Mouse (Mus musculus) forebrain, embryonic 10.5 days (tissue): Measurements from ENCODE around the gene Mob1b. TPM values are rescaled to one million over a fixed set of nuclear protein-coding genes. Genes with fewer than 3 reads are reported as not detected.
A peak's percentile ranks its signal among the peaks of the same experiment; 100 is the strongest.
"Not testable (repeated sequence)": the region's sequence is repeated elsewhere in the genome, so short reads cannot be mapped to it uniquely, and the experiment has no call there.

ENCODE experiments used
- DNase-seq: peaks from one replicate; pipeline ENCODE4 v3.0.0-alpha.2; 2017; ENCODE audit warnings: low spot score; ENCODE audit errors: extremely low spot score
- H3K27ac ChIP-seq: fragments of 300-500 bp; sonication (generic); 2 replicates; pipeline ENCODE4 v1.5.1; 2016; ENCODE audit warnings: mild to moderate bottlenecking
- H3K27me3 ChIP-seq: fragments of 300-500 bp; sonication (generic); 2 replicates; pipeline ENCODE4 v1.6.1; 2016; ENCODE audit warnings: mild to moderate bottlenecking; ENCODE audit not compliant: poor library complexity, severe bottlenecking
- H3K36me3 ChIP-seq: fragments of 300-500 bp; sonication (generic); replicated peaks from 2 replicates; pipeline ENCODE4 v1.6.1; 2016; ENCODE audit warnings: mild to moderate bottlenecking, moderate library complexity
- H3K4me1 ChIP-seq: fragments of 300-500 bp; sonication (generic); 2 replicates; pipeline ENCODE4 v1.6.1; 2016
- H3K4me3 ChIP-seq: fragments of 300-500 bp; sonication (generic); 2 replicates; pipeline ENCODE4 v1.5.1; 2016; ENCODE audit warnings: mild to moderate bottlenecking, moderate library complexity
- H3K9me3 ChIP-seq: fragments of 300-500 bp; sonication (generic); 2 replicates; pipeline ENCODE4 v1.6.1; 2016; ENCODE audit warnings: mild to moderate bottlenecking, moderate library complexity
- WGBS: fragments of 180-500 bp; shearing (Covaris S2); methylation state at CpG from one replicate; pipeline ENCODE4 v1.1.7; 2016; 5-methylcytosine and 5-hydroxymethylcytosine counted together
- polyA plus RNA-seq: library from polyadenylated mRNA; unstranded; fragments of >200 nt; fragmentation: Nextera tagmentation; extraction: Ambion mirVana; gene quantifications from 2 replicates; pipeline ENCODE4 v1.2.1, GENCODE M21; 2016

Gene Mob1b
- polyA plus RNA-seq, 1 experiment from 2014 or later, result 14.9 TPM

DNA sequence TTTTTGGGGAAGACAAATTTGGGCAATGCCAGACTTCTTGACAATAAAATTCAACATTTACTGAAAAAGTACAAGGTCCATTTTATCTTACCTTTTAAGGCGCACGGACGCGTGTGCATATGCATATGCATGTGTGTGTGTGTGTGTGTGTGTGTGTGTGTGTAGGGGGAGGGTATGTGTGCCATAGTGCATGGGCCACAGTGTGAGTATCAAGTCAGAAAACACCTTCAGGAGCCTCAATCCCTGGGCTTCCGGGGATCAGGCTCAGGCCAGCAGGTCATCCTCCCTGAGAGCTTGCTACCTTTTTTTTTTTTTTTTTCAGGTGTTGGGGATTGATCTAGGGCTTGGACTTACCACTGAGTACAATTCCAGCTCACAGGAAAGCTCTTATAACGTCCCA lies 8.3 kb upstream of the Mob1b start:
- H3K4me1 ChIP-seq, result peaks cover 25% of the 10 kb centered on the region
- 69% methylated on average over 6 of the region's 6 CpGs for WGBS
- no peak for DNase-seq
- no peaks in the 10 kb centered on the region; the same call in 1 of the 2 replicates for H3K9me3 ChIP-seq
- H3K4me3 ChIP-seq, result no peak overlapping the region
- H3K36me3 ChIP-seq, result no peaks in the 10 kb centered on the region
- H3K27ac ChIP-seq, result no peak overlapping the region
- no peaks in the 10 kb centered on the region for H3K27me3 ChIP-seq

DNA sequence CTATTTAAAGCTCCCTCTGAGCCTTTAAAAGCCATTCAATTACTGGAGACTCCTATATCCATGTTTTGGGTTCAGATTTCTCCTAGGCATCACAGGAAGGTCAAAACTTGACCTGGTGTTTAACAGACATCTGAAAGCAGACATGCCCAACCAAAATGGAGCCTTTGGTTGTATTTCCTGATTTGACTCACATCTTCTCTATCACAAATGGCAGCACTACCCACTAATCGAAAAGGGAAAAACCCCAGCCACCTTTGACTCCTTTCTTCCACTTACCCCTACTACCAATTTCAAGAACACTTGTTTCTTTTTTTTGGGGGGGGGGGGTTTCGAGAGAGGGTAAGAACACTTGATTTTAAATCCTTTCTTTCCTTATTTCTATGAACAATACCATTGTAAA lies 3.7 kb upstream of the Mob1b start:
- H3K4me1 ChIP-seq, result peaks cover 21% of the 10 kb centered on the region
- H3K27ac ChIP-seq, result no peak overlapping the region
- no peaks in the 10 kb centered on the region for H3K27me3 ChIP-seq
- no peak for DNase-seq
- no peak overlapping the region for H3K4me3 ChIP-seq
- H3K9me3 ChIP-seq, result no peaks in the 10 kb centered on the region
- no peaks in the 10 kb centered on the region for H3K36me3 ChIP-seq
- WGBS, result 82% methylated on average over 2 of the region's 2 CpGs

DNA sequence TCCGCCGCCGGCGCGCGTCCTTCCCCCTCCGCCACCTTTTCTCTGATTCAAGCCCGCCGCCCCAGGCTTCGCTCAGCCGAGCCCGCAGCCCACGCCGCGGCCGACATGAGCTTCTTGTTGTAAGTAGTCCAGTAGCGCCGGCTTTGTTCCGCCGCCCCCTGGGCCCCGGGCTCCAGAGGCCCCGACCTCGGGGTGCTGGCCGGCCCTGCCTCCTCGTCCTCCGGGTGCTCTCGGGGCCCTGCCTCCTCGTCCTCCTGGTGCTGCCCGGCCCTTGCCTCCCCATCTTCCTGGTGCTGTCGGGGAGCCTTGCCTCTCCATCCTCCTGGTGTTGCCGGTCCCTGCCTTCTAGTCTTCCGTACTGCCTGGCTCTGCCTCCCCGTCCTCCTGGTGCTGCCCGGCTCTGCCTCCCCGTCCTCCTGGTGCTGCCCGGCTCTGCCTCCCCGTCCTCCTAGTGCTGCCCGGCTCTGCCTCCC lies 384 bp downstream of the Mob1b start:
- DNase-seq, result no peak
- H3K9me3 ChIP-seq, result no peaks in the 10 kb centered on the region
- H3K4me3 ChIP-seq, result peak overlapping the region; percentile 95
- H3K27ac ChIP-seq, result peak overlapping the region; percentile 96
- no peaks in the 10 kb centered on the region for H3K27me3 ChIP-seq
- peaks cover 29% of the 10 kb centered on the region for H3K4me1 ChIP-seq
- H3K36me3 ChIP-seq, result peaks cover 13% of the 10 kb centered on the region
- WGBS, result under 1% methylated on average over 38 of the region's 38 CpGs

DNA sequence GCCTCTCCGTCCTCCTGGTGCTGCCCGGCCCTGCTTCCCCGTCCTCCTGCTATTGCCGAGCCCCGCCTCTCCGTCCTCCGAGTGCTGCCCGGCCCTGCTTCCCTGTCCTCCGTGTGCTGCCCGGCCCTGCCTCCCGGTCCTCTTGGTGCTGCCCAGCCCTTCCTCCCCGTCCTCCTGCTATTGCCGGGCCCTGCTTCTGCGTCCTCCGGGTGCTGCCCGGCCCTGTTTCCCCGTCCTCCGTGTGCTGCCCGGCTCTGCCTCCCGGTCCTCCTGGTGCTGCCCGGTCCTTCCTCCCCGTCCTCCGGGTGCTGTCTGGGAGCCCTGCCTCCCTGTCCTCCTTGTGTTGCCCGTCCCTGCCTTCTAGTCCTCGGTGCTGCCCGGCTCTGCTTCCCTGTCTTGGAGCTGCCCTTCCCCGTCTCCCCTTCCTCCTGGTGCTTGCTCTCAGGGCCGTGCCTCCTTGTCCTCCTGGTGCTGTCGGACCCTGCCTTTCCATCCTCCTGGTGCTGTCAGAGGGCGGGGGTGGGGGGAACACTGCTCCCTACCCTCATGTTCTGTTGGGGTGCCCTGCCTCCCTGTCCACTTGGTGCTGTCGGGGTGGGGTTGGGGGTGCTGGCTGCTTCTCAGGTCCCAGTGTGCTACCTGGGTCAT lies 1.0 kb downstream of the Mob1b start:
- H3K27ac ChIP-seq, result peak overlapping the region; percentile 96
- peaks cover 29% of the 10 kb centered on the region for H3K4me1 ChIP-seq
- peak; percentile 34 for DNase-seq
- H3K27me3 ChIP-seq, result no peaks in the 10 kb centered on the region
- peaks cover 14% of the 10 kb centered on the region for H3K36me3 ChIP-seq
- H3K9me3 ChIP-seq, result no peaks in the 10 kb centered on the region
- WGBS, result 3% methylated on average over 31 of the region's 31 CpGs
- H3K4me3 ChIP-seq, result peak overlapping the region; percentile 95

DNA sequence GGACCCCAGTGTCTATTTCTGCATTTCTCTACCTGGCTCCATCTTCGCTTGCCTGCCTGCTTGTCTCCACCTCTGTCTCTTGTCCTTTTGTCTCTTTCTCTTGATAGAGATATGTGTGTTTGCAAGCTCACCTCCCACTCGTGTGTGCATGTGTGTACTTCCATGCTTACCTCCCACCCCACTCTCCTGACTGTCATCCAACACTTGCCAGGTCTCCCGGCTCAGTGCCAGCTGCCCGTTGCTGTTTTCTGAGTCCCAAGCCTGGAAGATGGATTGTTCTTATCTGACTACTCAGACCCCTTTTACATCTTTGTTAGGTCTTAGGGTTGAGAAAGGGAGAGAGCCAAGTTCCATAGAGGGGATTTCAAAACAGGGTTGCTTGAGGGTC lies 1.6 kb downstream of the Mob1b start:
- no peak for DNase-seq
- Histone ChIP-seq H3K36me3 (peaks cover 14% of the 10 kb centered on the region), H3K4me3 (peak overlapping the region; percentile 95), H3K27ac (peak overlapping the region; percentile 96), H3K4me1 (peaks cover 29% of the 10 kb centered on the region), H3K27me3 (no peaks in the 10 kb centered on the region), H3K9me3 (no peaks in the 10 kb centered on the region)
- WGBS, result 60% methylated on average over 4 of the region's 4 CpGs

DNA sequence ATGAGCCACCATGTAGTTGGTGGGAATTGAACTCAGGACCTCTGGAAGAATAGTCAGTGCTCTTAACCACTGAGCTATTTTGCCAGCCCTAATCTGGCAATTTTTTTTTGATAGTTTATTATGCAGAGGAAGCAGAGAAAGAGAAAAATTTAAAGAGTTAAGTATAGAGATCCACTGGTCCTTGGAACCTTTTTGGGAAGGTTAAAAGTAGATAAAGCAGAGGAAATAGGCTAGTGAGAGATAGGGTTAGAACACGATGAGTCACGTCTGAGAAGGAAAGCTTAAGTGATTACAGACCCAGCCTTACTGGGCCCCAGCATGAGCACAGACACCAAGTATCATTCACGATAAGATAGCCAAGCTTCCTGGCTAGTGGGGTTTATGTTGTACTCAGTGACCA lies 3.4 kb downstream of the Mob1b start:
- no peak overlapping the region for H3K4me3 ChIP-seq
- WGBS, result 67% methylated on average over 3 of the region's 3 CpGs
- H3K27me3 ChIP-seq, result no peaks in the 10 kb centered on the region
- H3K4me1 ChIP-seq, result peaks cover 29% of the 10 kb centered on the region
- H3K27ac ChIP-seq, result no peak overlapping the region
- DNase-seq, result no peak
- H3K36me3 ChIP-seq, result peaks cover 14% of the 10 kb centered on the region
- no peaks in the 10 kb centered on the region for H3K9me3 ChIP-seq

DNA sequence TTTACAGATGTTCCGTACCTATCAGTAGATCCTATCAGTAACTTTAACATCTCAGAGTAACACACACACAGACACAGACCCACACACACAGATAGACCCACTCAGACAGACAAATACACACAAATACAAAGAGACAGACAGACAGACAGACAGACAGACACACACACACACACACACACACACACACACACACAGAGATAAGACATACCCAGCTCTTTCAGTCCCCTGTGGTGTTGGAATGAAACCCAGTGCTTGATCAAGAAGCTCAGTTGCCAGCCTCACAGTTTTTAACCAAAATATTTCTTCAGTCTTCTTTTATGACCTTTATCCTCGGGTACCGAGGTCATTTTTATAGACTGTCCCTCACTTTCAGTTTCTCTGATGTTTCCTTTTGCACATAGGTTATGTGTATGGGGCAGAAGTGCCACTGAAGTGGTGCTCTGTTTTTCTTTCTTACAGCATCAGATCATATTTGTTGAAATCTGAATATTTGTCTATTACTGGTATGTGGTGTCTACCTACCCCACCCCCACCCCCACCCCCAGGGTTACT lies 7.0 kb downstream of the Mob1b start:
- no peak for DNase-seq
- WGBS, result 92% methylated on average over 3 of the region's 3 CpGs

DNA sequence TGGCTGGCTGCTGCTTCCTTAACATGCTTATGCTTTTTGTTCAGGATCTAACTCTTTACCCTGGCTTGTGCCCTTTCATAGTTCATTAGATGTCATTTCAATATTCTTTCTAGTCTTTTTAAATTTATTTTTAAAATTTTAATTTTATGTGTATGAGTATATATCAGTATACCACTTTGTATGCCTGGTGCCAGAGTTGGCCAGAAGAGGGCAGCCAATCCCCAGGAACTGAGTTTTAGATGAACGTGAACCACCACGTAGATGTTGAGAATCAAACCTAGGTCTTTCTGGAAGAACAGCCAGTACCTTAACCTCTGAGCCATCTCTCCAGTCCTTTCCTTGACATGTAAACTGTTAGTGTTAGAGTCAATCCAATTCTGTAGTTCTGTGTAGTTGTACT lies 14.1 kb downstream of the Mob1b start:
- Histone ChIP-seq H3K4me3 (no peak overlapping the region), H3K27me3 (no peaks in the 10 kb centered on the region), H3K27ac (no peak overlapping the region), H3K9me3 (no peaks in the 10 kb centered on the region), H3K36me3 (peaks cover 13% of the 10 kb centered on the region), H3K4me1 (no peaks in the 10 kb centered on the region)
- WGBS, result 90% methylated on average over 2 of the region's 2 CpGs
- no peak for DNase-seq

More for the DNA sequence above, 7.0 kb downstream of the Mob1b start:
- no peaks in the 10 kb centered on the region for H3K9me3 ChIP-seq
- peaks cover 14% of the 10 kb centered on the region for H3K36me3 ChIP-seq
- no peak overlapping the region for H3K27ac ChIP-seq
- H3K4me1 ChIP-seq, result peaks cover 7% of the 10 kb centered on the region
- H3K4me3 ChIP-seq, result no peak overlapping the region
- H3K27me3 ChIP-seq, result no peaks in the 10 kb centered on the region

DNA sequence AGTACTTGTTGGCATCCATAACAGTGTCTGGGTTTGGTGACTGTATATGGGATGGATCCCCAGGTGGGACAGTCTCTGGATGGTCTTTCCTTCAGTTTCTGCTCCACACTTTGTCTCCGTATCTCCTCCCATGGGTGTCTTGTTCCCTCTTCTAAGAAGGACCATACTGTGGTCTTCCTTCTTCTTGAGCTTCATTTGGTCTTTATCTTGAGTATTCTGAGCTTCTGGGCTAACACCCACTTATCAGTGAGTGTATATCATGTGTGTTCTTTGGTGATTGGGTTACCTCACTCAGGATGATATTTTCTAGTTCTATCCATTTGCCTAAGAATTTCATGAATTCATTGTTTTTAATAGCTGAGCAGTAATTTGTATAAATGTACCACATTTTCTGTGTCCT lies 20.4 kb downstream of the Mob1b start:
- H3K27me3 ChIP-seq, H3K4me1 ChIP-seq, H3K9me3 ChIP-seq, DNase-seq, H3K4me3 ChIP-seq, H3K27ac ChIP-seq: not testable (repeated sequence)
- H3K36me3 ChIP-seq, result peaks cover 57% of the 10 kb centered on the region
- 97% methylated on average over 1 of the region's 1 CpGs for WGBS

DNA sequence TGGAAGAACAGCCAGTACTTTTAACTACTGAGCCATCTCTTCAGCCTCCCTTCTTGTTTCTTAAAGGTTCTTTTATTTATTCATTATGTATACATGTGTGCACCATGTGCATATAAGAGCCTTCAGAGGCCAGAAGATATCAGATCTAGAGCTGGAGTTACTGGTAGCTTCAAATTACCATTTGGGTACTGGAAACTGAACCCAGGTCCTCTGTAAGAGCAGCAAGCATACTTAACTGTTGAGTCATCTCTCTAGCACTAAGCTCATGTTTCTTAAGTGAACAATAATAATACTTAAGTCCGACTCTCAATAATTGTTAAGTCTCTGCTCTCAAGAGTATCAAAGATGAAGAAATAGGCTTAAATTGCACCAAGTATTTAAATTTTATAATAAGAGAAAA lies 27.1 kb downstream of the Mob1b start:
- H3K27ac ChIP-seq, result no peak overlapping the region

DNA sequence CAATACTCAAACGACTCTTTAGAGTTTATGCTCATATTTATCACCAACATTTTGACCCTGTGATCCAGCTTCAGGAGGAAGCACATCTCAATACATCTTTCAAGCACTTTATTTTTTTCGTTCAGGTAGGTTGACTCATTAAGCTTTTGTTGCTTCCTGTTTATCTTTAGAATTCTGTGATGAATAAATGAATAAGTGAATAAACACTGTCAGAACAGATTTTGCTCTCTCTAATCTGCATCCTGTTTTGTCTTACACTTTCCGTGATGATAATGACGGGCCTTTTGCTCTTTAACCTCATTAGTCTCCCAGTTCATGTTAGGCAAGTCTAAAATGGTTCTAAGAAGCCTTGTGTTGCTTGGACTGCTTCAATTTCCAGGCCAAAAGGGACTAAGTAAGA lies 32.5 kb downstream of the Mob1b start:
- Histone ChIP-seq H3K27ac (no peak overlapping the region), H3K4me1 (no peaks in the 10 kb centered on the region; the same call in 1 of the 2 replicates), H3K4me3 (no peak overlapping the region), H3K27me3 (no peaks in the 10 kb centered on the region), H3K9me3 (no peaks in the 10 kb centered on the region), H3K36me3 (peaks cover 64% of the 10 kb centered on the region)
- WGBS, result 92% methylated on average over 4 of the region's 4 CpGs
- DNase-seq, result no peak

More for the DNA sequence above, 27.1 kb downstream of the Mob1b start:
- DNase-seq, result no peak
- Histone ChIP-seq H3K4me3 (no peak overlapping the region), H3K4me1 (no peaks in the 10 kb centered on the region; the same call in 1 of the 2 replicates), H3K9me3 (no peaks in the 10 kb centered on the region), H3K27me3 (no peaks in the 10 kb centered on the region), H3K36me3 (peaks cover 64% of the 10 kb centered on the region)
- WGBS, result 89% methylated on average over 1 of the region's 1 CpGs

DNA sequence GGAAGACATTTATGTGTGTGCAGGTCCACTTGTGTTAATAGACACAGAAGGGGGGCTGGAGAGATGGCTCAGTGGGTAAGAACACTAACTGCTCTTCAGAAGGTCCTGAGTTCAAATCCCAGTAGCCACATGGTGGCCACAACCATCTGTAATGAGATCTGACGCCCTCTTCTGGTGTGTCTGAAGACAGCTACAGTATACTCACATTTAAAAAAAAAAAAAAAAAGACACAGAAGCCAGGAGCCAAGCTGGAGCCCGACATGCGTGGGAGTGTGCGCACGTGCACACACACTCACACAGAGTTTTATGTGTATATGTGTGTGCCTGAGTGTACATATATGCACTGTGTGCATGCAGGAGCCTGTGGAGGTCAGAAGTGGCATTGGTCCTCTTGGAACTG lies 42.0 kb downstream of the Mob1b start:
- no peak for DNase-seq
- 91% methylated on average over 5 of the region's 5 CpGs for WGBS
- no peaks in the 10 kb centered on the region for H3K27me3 ChIP-seq
- H3K4me1 ChIP-seq, result peaks cover 22% of the 10 kb centered on the region
- H3K36me3 ChIP-seq, result peaks cover 19% of the 10 kb centered on the region
- H3K27ac ChIP-seq, result no peak overlapping the region
- H3K4me3 ChIP-seq, result no peak overlapping the region
- no peaks in the 10 kb centered on the region for H3K9me3 ChIP-seq

DNA sequence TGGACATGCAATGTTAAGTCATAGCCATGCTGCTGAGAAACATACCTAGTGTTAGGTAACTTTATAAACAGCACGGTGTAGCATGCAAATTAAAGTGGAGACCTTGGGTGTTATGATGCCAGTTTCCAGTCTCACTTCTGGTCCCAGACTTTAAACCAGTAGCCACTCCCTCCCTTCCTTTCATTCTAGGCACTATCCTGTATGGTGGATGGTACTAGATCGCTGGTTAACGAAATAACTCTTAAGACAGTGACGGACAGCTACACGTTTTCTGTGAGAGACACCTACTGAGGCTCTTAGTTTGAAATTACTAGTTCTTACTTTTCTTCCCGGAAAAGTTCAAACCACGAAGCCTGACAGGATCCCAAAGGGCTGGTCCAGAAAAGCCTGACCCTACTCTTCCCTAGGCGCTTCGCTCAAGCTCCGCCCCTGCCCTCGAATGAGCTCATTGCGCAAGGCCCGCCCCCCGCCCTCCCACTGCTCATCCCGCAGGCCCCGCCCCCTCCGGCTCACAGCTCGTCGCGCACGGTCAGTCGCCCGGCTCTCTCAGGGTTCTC lies 43.9 kb downstream of the Mob1b start:
- peaks cover 34% of the 10 kb centered on the region for H3K36me3 ChIP-seq
- no peaks in the 10 kb centered on the region for H3K9me3 ChIP-seq
- no peak for DNase-seq
- peak overlapping the region; percentile 96 for H3K27ac ChIP-seq
- H3K4me1 ChIP-seq, result peaks cover 27% of the 10 kb centered on the region
- no peaks in the 10 kb centered on the region for H3K27me3 ChIP-seq
- under 1% methylated on average over 23 of the region's 23 CpGs for WGBS
- H3K4me3 ChIP-seq, result peak overlapping the region; percentile 80
